Mouse (Mus musculus) layer of hippocampus, adult 11-12 months (tissue): ENCODE data around the gene Axin1.

Experiments
- DNase-seq: peaks from one replicate; pipeline ENCODE4 v3.0.0; 2022; ENCODE audit warnings: low spot score

The Axin1 gene

DNA sequence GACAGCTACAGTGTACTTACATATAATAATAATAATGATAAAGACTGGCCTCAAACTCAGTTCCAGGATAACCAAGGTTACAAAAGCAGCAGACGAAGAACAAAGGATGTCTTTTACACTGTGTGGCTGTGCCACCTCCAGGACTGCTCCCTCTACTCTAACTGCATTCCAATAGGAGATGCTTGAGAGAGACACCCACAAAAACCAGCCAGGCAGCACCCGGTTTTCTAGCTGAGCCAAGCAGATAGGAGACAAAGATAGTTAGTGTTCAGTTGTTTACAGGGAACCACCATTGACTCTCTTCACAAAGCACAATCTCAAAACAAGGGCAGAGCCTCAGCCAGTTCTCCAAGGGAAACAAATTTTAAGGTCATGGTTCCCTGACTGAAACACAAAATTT, 101.1 kb downstream of the Axin1 start:
- DNase-seq: peak; percentile 44

DNA sequence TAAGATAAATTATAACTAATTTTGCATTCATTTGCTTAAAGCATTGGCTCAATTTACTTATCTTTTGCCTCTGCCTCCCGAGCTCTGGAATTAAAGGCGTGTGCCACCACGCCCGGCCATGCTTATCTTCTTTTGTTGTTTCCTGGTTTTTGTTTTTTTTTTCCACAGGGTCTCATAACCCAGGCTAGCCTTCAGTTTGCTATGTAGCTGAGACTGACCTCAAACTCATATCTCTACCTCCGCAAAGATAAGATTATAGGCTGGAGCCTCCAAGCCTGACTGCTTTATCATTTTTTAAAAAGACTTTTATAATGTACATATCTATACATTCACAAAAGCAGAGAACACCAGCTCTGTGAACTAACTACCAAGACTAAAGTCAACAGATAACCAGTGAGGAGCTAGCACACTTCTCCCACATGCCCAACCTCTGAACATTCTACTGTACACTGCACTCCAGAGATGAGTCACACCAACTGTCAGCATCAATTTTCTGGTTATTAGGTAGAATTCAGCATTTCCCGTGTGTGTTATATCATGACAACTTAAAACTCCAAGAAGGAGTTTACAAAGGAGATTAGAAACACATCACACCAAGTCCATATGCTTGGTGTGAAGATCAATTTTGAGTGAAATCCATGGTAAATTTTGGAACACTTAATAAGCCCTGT, 101.8 kb downstream of the Axin1 start:
- DNase-seq: no peak

DNA sequence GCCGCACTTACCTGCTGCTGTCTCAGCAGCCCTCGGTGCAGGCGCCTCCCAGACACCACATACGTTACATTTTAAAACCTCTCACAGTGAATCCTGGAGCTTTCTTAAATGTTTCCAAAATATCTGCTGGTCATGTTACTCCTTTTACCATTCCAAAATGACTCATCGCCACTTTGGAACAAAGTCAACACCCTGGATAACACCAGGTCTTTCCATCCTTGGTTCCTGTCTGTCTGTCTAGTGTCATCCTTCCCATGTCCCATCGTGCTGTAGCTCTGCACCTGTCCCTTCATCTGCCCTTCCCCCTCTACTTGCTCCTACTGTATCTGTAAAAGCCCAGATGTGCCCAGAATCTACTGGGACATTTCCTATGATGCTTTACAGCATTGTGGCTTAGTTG, 102.5 kb downstream of the Axin1 start:
- DNase-seq: no peak

DNA sequence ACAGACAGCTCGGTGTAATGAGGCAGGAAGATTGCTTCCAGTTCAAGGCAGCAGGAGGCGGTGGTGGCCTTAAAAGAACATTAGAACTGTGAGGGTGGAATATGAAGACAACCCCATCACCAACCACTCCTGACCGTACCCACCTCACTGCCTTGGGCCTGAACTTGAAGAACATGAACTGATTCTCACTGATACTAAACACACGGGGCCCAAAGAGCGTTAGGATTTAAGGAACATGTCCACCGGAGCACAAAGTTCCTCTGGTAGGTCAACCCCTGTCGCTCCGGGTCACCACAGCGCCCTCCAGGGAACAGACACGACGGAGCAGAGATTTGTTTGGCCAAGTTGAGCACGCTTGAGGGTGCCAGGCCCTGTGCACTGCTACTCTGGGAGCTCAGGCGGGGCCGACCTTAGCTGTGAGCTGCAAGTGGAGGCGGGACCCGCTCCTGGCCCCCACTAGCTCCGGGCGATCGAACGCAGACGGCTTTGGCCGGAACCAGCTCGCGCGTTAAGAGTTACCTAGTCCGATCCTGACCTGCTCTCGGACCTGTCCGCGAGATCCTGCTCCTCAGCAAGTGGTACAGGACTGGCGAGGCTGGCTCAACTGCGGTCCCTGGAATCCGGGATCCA, 105.1 kb downstream of the Axin1 start:
- DNase-seq: peak; percentile 76

DNA sequence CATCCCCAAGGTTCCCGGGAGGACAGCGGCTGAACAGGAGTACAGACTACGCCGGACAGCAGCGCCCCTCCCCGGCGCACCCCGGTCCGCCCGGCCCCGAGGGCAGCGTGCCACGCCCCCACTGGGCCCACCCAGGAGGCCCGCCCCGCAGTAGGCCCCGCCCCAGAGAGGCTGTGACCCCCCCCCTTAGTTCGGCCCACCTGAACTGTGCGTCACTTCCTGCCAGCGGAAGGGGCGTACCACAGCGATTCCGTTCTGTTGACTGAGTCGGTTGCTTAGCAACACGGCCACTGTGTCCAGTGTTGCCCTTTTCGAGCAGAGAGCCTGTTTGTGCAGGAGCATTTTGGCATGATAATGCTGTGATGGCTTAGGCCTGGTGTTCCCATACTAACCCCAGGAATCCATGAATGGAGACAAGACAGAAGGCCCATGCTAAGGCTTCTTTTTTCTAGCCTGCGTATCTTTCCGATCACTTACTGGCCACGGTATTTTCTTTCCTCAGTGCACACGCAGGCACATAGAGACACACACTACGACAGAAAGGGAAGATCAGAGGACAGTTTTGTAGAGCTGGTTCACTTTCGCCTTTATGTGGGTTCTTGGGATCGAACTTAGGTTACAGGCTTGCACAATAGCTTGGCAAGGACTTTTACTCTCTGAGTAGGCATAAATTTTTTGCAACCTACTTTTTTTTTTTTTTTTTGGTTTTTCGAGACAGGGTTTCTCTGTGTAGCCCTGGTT, 105.8 kb downstream of the Axin1 start, which contains the start of gene Fam234a:
Gene Fam234a, minus strand, starts transcription at position 142 of the 741 bp plus-strand sequence.
- DNase-seq: peak; percentile 94
